Mouse (Mus musculus) erythroid progenitor cell, adult 5-6 weeks (primary cell): ENCODE data around the gene Acox1. TPM values are rescaled to one million over a fixed set of nuclear protein-coding genes. Genes with fewer than 3 reads are reported as not detected.

Experiments used
- ATAC-seq: replicated peaks from 2 replicates; pipeline ENCODE4 v1.8.0; 2016; ENCODE audit warnings: moderate number of reproducible peaks, mild to moderate bottlenecking, moderate TSS enrichment, inconsistent platforms; ENCODE audit not compliant: poor library complexity, low FRiP score, severe bottlenecking
- total RNA-seq, 2 experiments: library from RNA; stranded (forward) in 1 of 2; stranded (reverse) in 1 of 2; fragments of 150-400 nt in 1 of 2; fragments of 186-747, 209-891 nt in 1 of 2; gene quantifications; 2 replicates each; pipeline versions ENCODE4 v1.2.3 to v1.2.4; 2015 to 2017; ENCODE audit warnings: low replicate concordance in 2 of 2

Acox1 gene
- total RNA-seq, 2 experiments from 2014 or later, result 6.4 to 18.4 TPM

DNA sequence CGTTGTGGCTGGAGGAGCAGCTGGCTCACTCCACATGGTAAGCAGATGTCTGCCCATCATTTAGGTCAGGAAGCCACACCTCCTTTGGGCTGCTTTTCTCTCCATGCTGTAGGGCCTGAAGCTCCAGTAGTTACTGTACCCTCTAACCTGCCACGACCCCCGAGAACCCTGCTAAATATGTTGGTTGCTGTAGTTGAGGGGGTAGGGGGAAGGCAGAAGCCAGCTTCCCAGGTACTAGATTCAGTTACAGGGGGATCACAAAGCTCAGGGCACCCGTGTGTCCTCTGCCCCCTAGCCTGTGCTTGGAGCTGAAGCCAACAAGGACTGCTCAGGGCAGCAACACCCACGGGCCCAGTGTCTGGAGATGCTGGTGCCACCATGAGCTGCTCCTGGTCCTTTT, 65.3 kb downstream of the Acox1 start:
- no peak for ATAC-seq

DNA sequence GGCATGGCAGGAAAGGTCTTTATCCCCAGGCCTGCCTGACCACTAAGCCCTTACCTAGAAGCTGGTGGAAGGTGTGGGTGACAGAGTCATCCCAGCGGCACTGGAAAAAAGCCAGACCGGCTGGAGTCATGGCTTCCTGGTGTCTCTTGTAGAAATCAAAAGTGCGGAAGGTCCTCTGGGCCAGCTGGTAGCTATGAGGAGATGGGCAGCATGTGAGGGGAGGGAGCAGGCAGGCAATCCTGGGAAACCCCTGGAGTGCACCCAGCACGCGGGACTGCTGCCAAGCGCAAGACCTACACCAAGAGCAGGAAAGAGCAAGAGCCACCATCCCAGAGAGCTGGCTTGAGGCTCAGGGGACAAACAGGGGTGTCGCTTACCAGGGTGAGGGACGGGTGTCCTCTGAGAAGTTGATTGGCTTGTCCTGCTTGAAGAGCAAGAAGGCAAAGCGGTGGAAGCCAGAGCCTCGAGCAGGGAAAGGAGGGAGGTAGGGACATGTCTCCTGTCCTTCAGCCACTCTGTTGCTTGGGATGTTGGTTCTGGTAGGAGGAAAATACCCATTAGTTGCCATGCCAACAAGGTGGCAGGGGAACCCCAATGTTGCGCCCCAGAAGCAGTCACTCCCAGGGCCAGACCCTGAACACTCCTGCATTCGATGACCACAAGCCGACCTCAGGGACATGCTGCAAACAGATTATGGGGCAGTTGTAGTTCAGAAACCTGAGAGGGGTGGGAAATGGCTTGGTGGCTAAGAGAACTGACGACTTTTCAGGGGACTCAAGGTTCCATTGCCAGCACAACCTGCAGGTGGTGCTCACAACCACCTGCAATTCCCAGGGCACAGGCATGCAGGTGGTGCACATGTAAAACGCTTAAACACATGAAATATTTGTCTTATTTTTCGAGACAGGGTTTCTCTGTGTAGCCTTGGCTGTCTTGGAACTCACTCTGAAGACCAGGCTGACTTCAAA, 66.2 kb downstream of the Acox1 start:
- no peak for ATAC-seq

DNA sequence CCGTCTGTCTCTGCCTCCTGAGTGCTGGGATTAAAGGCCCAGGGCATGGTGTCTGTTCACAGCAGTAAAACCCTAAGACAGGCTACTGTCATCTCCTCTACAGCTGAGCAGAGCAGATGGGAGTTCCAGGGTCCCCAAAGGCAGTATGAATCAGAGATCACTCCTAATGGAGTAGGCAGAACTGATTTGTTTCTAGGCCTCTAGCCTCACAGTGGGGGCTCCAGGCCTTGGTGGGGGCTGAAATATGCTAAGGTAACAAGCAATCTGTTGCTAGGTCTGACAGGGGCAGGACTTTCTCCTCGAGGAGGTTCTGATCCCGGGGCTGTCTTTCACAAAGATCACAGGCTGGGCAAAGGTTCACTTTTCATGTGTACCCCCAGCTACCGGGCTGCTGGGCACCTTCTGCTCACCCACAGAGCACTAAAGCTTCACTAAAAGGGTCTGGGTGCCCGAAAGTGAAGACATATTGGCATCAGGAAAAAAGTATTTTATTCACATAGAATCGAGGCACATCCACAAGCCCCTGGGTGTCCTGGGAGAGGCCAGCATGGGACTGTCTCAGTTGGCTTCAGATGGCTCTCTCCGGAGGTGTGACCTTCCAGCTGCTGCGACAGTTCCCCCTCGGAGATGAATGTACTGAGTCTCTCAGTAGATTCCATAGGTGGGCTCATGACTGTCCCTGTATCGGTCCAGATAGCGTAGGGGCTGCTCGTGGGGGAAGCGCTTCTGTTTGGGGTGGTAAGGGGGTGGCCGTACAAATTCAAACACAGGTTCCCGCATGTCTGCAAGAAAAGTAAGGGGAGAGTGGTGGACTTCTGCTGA, 67.3 kb downstream of the Acox1 start:
- ATAC-seq, result no peak

DNA sequence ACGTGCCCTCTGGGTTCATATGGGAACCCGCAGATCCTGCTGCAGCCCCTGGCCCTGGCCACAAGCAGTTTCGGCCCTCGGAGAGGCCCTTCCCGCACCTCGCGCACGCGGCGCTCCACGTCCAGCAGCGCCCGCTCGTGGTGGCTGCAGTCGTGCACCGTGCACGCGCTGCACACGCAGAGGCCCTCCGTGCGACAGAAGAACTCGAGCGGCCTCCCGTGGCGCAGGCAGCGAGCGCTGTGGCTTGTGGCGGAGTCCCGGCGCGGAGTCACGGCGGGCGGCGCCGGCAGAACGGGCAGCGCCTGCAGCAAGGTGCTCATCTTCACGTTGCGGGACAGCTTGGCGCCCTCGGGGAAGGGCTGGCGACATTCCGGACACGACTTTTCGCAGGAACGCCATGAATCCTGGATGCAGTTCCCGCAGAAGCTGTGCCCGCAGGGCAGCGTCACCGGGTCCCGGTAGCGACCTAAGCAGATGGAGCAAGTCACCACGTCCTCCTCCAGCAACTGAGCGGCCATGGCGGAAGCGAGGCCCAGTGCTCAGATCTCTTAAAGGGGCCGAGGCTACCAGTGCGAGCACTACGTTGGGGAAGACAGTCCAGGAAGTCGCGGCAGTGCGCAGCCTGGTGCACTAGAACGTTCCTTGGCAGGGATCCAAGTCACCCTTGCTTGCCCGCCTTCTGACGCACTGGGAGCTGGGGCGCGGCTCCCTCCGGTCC, 68.2 kb downstream of the Acox1 start, which contains the start of gene Trim65:
Gene Trim65 (minus strand): TSS at position 641 of the 718 bp plus-strand sequence.
- peak; percentile 81 for ATAC-seq

DNA sequence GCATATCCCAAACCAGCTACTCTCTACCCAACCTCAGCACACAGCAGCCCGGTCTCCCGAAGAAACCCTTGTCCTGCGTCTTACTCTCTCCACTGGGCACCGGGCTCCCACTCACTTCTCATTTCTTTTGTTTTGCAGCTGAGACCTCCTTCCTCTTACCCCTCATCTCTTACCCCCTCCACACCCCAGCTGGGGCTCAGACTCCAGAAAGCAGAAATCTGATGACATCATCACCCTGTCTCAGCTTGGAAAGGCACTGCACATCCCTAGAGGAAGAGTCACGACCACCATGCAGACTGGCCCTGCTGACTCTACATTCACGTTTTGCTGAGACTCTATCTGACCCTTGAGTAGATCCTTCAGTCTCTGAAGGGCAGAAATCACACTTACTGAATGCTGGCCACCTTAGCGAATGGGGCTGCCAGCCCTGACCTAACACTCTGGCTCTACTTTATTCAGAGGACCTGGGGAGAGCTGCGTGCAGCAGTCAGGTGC, 68.8 kb downstream of the Acox1 start:
- ATAC-seq, result no peak

DNA sequence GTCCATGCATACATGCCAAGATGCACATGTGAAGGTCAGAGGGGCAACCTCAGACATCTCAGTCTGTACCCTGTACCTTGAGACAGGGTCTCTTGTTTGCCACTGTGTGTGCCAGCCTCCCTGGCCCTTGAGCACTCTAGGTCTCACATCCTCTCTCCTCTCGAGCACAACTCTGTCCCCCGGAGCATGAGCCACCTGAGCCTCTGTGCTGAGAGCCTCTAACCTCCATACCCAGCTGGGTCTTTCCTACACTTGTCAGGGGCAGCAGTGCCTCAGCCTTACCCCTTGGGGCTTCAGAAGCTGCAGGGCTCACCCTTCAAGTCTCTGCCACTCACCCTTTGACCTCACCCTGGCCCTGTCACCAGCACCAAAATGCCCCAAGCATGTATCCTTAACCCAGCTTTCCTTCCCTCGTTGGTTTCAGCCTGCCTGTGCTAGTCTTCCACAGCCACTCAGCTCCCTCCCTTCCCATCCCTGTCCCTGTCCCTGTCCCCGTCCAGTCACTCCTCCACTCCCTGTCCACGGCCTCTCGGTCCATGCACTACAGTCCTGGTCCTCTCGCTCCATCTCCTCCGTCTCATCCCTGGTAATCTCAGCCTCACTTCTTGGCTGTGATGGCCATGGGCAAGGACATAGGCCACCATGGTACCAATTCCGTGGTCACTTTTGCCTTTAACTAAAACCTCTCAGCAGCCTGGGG, 69.6 kb downstream of the Acox1 start:
- no peak for ATAC-seq

DNA sequence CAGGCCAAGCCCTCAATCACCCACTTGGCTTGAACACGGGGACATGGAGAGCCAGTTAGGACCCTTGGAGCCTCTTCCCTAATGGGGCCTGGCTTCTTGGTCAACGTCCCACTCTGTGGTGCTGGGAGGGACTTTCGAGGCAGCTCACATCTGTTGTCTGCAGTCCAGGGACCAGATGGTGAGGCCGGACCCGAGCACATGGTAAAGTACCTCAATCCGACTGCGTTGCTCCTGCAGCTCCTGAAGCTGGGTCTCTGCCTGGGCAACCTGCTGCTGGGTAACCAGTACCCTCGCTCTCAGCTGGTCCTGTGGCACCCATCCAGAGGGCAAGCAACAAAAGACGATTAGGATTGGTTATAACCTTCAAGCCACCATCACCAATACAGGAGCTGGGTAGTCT, 70.9 kb downstream of the Acox1 start:
- no peak for ATAC-seq

DNA sequence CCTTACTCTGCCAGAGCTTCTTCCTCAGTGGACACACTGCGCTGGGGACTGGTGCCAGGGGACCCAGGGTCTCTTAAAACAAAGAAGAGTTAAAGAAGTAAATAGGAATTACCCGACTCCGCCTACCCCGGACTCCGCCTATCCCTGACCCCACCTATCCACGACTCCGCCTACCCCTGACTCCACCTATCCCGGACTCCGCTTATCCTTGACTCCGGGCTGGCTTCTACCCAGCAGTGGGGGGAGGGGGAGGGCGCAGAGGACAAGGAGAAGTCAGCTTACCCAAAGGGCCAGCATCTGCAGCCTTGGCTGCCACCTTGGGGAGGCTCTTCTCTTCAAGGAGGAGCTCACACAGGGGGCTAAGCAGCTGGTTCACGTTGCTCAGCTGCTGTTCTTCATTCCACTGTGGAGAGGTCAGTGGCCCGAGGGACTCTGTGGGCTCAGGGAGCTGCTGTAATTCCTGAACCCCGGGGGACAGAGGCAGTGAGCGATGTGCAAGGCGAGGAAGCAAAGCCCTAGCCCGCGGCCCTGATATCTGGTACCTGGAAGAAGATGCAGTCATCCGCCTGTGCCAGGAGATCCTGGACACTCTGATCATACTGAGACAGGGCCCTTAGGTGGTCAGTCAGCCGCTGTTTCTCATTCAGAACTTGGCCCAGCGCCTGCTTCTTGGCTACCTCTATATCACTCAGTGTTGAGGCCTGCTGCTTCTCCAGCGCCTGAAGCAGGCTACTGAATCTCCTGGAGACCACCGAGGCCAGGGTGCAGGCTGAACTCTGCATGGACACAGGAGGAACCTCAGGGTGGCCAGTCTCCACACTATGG, 71.5 kb downstream of the Acox1 start, which contains the start of gene Trim47:
Gene Trim47 (minus strand): TSS at position 55 of the 825 bp plus-strand sequence.
- ATAC-seq, result peak; percentile 28; the same call in 1 of the 2 replicates

DNA sequence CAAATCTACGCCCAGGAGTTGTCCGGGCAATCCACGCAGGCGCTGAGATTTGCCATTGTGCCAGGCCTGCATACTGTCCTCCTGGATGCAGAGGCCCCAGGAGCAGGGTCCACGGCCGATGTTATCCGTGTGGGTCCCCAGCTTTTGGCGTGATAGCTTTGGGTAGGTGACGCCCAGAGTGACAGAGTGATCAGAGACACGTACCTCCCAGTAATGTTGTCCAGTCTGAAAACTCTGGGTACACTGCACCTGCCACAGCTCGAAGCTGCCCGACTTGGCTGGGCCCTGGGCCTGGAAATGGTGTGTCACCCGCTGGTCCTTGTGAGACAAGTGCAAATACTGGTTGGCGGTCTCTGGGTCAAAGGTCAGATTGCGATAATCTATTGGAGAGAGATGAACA, 72.6 kb downstream of the Acox1 start:
- ATAC-seq, result no peak

Other genes with a start within 250 kb of the Acox1 start
- not detected in 2 replicates for gene Itgb4, start 224.3 kb downstream of the Acox1 start, total RNA-seq (2015; ENCODE audit: low replicate concordance)
- gene Itgb4, start 224.3 kb downstream of the Acox1 start, total RNA-seq (2017; ENCODE audit: low replicate concordance), result not detected in 2 replicates
- gene Galk1, start 186.3 kb downstream of the Acox1 start, total RNA-seq (2015; ENCODE audit: low replicate concordance), result 3.4 TPM in 1 of 2 replicates, not detected in the other
- 1.3 and 5.1 TPM in 2 replicates for gene Galk1, start 186.3 kb downstream of the Acox1 start, total RNA-seq (2017; ENCODE audit: low replicate concordance)
- 711 and 715 TPM in 2 replicates for gene H3f3b, start 171.1 kb downstream of the Acox1 start, total RNA-seq (2015; ENCODE audit: low replicate concordance)
- 555 and 685 TPM in 2 replicates for gene H3f3b, start 171.1 kb downstream of the Acox1 start, total RNA-seq (2017; ENCODE audit: low replicate concordance)
- gene Unk, start 168.7 kb downstream of the Acox1 start, total RNA-seq (2015; ENCODE audit: low replicate concordance), result 12.2 and 15.1 TPM in 2 replicates
- 24.3 and 29.4 TPM in 2 replicates for gene Unk, start 168.7 kb downstream of the Acox1 start, total RNA-seq (2017; ENCODE audit: low replicate concordance)
- 2.5 and 6.5 TPM in 2 replicates for gene Unc13d, start 121.1 kb downstream of the Acox1 start, total RNA-seq (2015; ENCODE audit: low replicate concordance)
- gene Unc13d, start 121.1 kb downstream of the Acox1 start, total RNA-seq (2017; ENCODE audit: low replicate concordance), result 1.9 and 2.1 TPM in 2 replicates
- gene Wbp2, start 112.0 kb downstream of the Acox1 start, total RNA-seq (2015; ENCODE audit: low replicate concordance), result 114 and 127 TPM in 2 replicates
- 43.8 and 56.9 TPM in 2 replicates for gene Wbp2, start 112.0 kb downstream of the Acox1 start, total RNA-seq (2017; ENCODE audit: low replicate concordance)
- gene Trim47, start 71.8 kb downstream of the Acox1 start, total RNA-seq (2015; ENCODE audit: low replicate concordance), result 2.5 TPM in 1 of 2 replicates, not detected in the other
- gene Trim47, start 71.8 kb downstream of the Acox1 start, total RNA-seq (2017; ENCODE audit: low replicate concordance), result 0.90 TPM in 1 of 2 replicates, not detected in the other
- 4.0 and 4.6 TPM in 2 replicates for gene Trim65, start 67.9 kb downstream of the Acox1 start, total RNA-seq (2015; ENCODE audit: low replicate concordance)
- 0.30 and 1.4 TPM in 2 replicates for gene Trim65, start 67.9 kb downstream of the Acox1 start, total RNA-seq (2017; ENCODE audit: low replicate concordance)
- 9.2 and 16.9 TPM in 2 replicates for gene Mrpl38, start 60.2 kb downstream of the Acox1 start, total RNA-seq (2015; ENCODE audit: low replicate concordance)
- gene Mrpl38, start 60.2 kb downstream of the Acox1 start, total RNA-seq (2017; ENCODE audit: low replicate concordance), result 5.3 and 8.5 TPM in 2 replicates
- gene Fbf1, start 30.9 kb downstream of the Acox1 start, total RNA-seq (2015; ENCODE audit: low replicate concordance), result 13.3 and 32.7 TPM in 2 replicates
- gene Fbf1, start 30.9 kb downstream of the Acox1 start, total RNA-seq (2017; ENCODE audit: low replicate concordance), result 12.3 and 27.5 TPM in 2 replicates
- gene Ten1, start 190 bp downstream of the Acox1 start, total RNA-seq (2015; ENCODE audit: low replicate concordance), result 11.2 and 19.3 TPM in 2 replicates
- gene Ten1, start 190 bp downstream of the Acox1 start, total RNA-seq (2017; ENCODE audit: low replicate concordance), result 3.0 and 3.7 TPM in 2 replicates
- not detected in 2 replicates for gene Evpl, start 39.0 kb upstream of the Acox1 start, total RNA-seq (2015; ENCODE audit: low replicate concordance)
- not detected in 2 replicates for gene Evpl, start 39.0 kb upstream of the Acox1 start, total RNA-seq (2017; ENCODE audit: low replicate concordance)
- 13.7 and 18.9 TPM in 2 replicates for gene Srp68, start 75.2 kb upstream of the Acox1 start, total RNA-seq (2015; ENCODE audit: low replicate concordance)
- 18.2 and 21.3 TPM in 2 replicates for gene Srp68, start 75.2 kb upstream of the Acox1 start, total RNA-seq (2017; ENCODE audit: low replicate concordance)
- gene Galr2, start 81.9 kb upstream of the Acox1 start, total RNA-seq (2015; ENCODE audit: low replicate concordance), result not detected in 2 replicates
- not detected in 2 replicates for gene Galr2, start 81.9 kb upstream of the Acox1 start, total RNA-seq (2017; ENCODE audit: low replicate concordance)
- gene Exoc7, start 108.2 kb upstream of the Acox1 start, total RNA-seq (2015; ENCODE audit: low replicate concordance), result 7.6 and 8.4 TPM in 2 replicates
- 7.4 and 57.7 TPM in 2 replicates for gene Exoc7, start 108.2 kb upstream of the Acox1 start, total RNA-seq (2017; ENCODE audit: low replicate concordance)
- not detected in 2 replicates for gene Foxj1, start 136.4 kb upstream of the Acox1 start, total RNA-seq (2015; ENCODE audit: low replicate concordance)
- gene Foxj1, start 136.4 kb upstream of the Acox1 start, total RNA-seq (2017; ENCODE audit: low replicate concordance), result 0.83 TPM in 1 of 2 replicates, not detected in the other
- 5.8 and 11.7 TPM in 2 replicates for gene Rnf157, start 214.0 kb upstream of the Acox1 start, total RNA-seq (2015; ENCODE audit: low replicate concordance)
- gene Rnf157, start 214.0 kb upstream of the Acox1 start, total RNA-seq (2017; ENCODE audit: low replicate concordance), result 9.2 and 9.8 TPM in 2 replicates
- 153 and 187 TPM in 2 replicates for gene Ubald2, start 235.0 kb upstream of the Acox1 start, total RNA-seq (2015; ENCODE audit: low replicate concordance)
- gene Ubald2, start 235.0 kb upstream of the Acox1 start, total RNA-seq (2017; ENCODE audit: low replicate concordance), result 47.2 and 63.3 TPM in 2 replicates